ENCODE assay signal across 8 mouse cellular contexts in genomic region chr1:156179875-156180274, GRCm38 (mm10). TPM values are rescaled to one million over a fixed set of nuclear protein-coding genes. Genes with fewer than 3 reads are reported as not detected.
A peak's percentile ranks its signal among the peaks of the same experiment; 100 is the strongest.
DNase-seq lines count a peak whose midpoint lies in the region.

No protein-coding gene starts in this region.

- H3K27me3 ChIP-seq in heart, embryonic 10.5 days (ENCODE audit: insufficient read depth, poor library complexity, severe bottlenecking): no peaks in the 10 kb centered on the region
- peaks cover 6% of the 10 kb centered on the region; the same call in 1 of the 2 replicates for H3K27me3 ChIP-seq in embryonic facial prominence, embryonic 10.5 days (replicated peaks; ENCODE audit: low read depth, poor library complexity, severe bottlenecking)

- no peak for DNase-seq in heart, embryonic 10.5 days (ENCODE audit: low spot score)
- no peak for DNase-seq in heart, adult 8-10 months (ENCODE audit: low spot score)
- peak; percentile 82 for DNase-seq in MN1 (ENCODE audit: low spot score)
- DNase-seq in embryonic facial prominence, embryonic 10.5 days (ENCODE audit: low spot score): peak; percentile 39
- DNase-seq in layer of hippocampus, adult 18-20 months (ENCODE audit: low spot score in 2 of 2): peak; percentile 30 to 50
- peak; percentile 86 for DNase-seq in retina, embryonic 14.5 days (ENCODE audit: low spot score)
- DNase-seq in urinary bladder, postnatal 25 days (ENCODE audit: low spot score): no peak
- DNase-seq in spleen, adult 18-20 months: no peak

- H3K4me3 ChIP-seq in heart, embryonic 10.5 days: no peak overlapping the region
- no peak overlapping the region for H3K4me3 ChIP-seq in embryonic facial prominence, embryonic 10.5 days

- no peaks in the 10 kb centered on the region for H3K36me3 ChIP-seq in heart, embryonic 10.5 days
- no peaks in the 10 kb centered on the region for H3K36me3 ChIP-seq in embryonic facial prominence, embryonic 10.5 days (replicated peaks)

- WGBS in heart, embryonic 10.5 days: 22% methylated on average over 11 of the region's 11 CpGs
- WGBS in embryonic facial prominence, embryonic 10.5 days: 30% methylated on average over 11 of the region's 11 CpGs

- H3K27ac ChIP-seq in heart, embryonic 10.5 days: peak overlapping the region; percentile 65
- peak overlapping the region; percentile 48; the same call in 1 of the 2 replicates for H3K27ac ChIP-seq in embryonic facial prominence, embryonic 10.5 days (replicated peaks)

- peaks cover 46% of the 10 kb centered on the region for H3K4me1 ChIP-seq in heart, embryonic 10.5 days
- H3K4me1 ChIP-seq in embryonic facial prominence, embryonic 10.5 days: peaks cover 43% of the 10 kb centered on the region

- H3K9me3 ChIP-seq in heart, embryonic 10.5 days: no peaks in the 10 kb centered on the region
- no peaks in the 10 kb centered on the region for H3K9me3 ChIP-seq in embryonic facial prominence, embryonic 10.5 days

RNA-seq across cellular contexts. Expression of gene Fam163a, which starts 25.0 kb away (rescaled TPM):
- 1.1 and 3.1 TPM in 2 replicates for polyA plus RNA-seq in heart, embryonic 10.5 days (2016; fragmentation: Nextera tagmentation; extraction: Ambion mirVana)
- under 1 TPM; 0.05 to 0.19 (median 0.09) TPM for total RNA-seq in heart, adult 8-10 months (2022)
- 1.6 and 2.5 TPM in 2 replicates for polyA plus RNA-seq in embryonic facial prominence, embryonic 10.5 days (2016; fragmentation: Nextera tagmentation; extraction: Ambion mirVana)
- 10 to 100 TPM; 13.6 to 14.1 TPM for total RNA-seq in layer of hippocampus, adult 18-20 months (2021)

Comparison
In these comparisons a context has a peak if more than half of its experiments do, and no peak if none do; other contexts are left out.
1. DNase-seq: peak in MN1 (single experiment), embryonic facial prominence, embryonic 10.5 days (single experiment), layer of hippocampus, adult 18-20 months (2 of 2) and retina, embryonic 14.5 days (single experiment); none in heart, embryonic 10.5 days (single experiment), heart, adult 8-10 months (single experiment), urinary bladder, postnatal 25 days (single experiment) and spleen, adult 18-20 months (0 of 2).
2. RNA of gene Fam163a, which starts 25.0 kb away (total RNA-seq): 13.6 to 14.1 TPM in layer of hippocampus, adult 18-20 months; 0.05 to 0.19 TPM in heart, adult 8-10 months; every median in the first group is over 10 times any median in the second.